Mouse (Mus musculus) left cerebral cortex, adult 2 months (tissue): ENCODE results near the gene Lypd5. TPM values are rescaled to one million over a fixed set of nuclear protein-coding genes. Genes with fewer than 3 reads are reported as not detected.

ENCODE experiments used
- DNase-seq, 2 experiments: peaks; one replicate each; pipeline ENCODE4 v3.0.0; 2021 to 2022; ENCODE audit warnings: low spot score in 2 of 2, mixed read lengths in 1 of 2; ENCODE audit errors: extremely low spot score in 1 of 2
- H3K27ac ChIP-seq: fragments of 200-600 bp; 2 replicates; pipeline ENCODE4 v1.8.1; 2022
- H3K4me3 ChIP-seq: fragments of 200-600 bp; 2 replicates; pipeline ENCODE4 v1.8.1; 2022
- CTCF ChIP-seq: fragments of 200-600 bp; IDR thresholded peaks from 2 replicates; pipeline ENCODE4 v1.8.1; 2022; ENCODE audit warnings: antibody characterized with exemption, mild to moderate bottlenecking, moderate library complexity
- intact Hi-C: fragments of 180-260 bp; cut with DNase I; formaldehyde crosslinking; loops from one replicate; pipeline ENCODE4 v1.15.1; 2025
- total RNA-seq, 2 experiments: library from RNA; stranded (reverse); gene quantifications; 2 replicates each; pipeline ENCODE4 v1.2.3; 2021

Gene Lypd5
- total RNA-seq, 2 experiments from 2014 or later, result not detected

DNA sequence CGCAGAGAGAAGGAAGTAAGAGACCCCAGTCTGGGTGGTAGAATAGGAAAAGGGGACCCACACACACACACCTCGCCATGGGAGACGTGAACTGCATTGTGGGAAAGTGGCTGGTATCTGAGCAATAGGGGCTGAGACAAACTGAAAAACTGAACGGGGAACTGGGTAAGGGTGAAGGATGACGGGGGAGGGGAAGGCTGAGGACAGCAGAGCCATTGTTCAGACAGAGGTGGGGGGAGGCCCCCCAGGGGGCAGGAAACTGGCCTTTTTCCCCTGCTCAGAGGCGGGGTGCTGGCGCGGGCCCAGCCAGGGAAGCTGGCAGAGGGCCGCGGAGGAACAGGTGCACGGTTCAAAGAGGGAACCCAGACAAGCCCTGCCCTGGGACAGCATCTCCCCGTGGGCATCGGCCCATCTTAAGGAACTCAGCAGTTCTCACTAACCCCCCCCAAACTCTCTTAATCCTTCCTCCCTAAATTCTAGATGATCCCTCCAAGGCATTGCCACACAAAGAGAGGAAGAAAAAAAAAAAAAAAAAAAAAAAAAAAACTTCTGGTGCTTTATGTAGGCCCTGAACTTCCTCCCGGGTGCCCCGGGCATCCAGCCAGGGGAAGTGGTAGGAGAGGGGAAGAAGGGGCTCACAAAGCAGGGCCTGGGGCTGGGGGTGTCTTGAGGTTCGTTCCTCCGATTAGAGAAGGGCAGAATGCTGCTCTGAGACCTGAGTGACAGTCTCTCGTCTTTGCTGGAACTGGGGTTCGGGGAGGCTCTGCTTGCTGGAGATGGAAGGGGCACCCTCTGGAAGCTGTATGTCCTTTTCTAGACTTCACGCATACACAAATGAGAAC is 24.8 kb downstream of the Lypd5 start:
- Histone ChIP-seq H3K27ac (no peak overlapping the region), H3K4me3 (no peak overlapping the region)
- no peak for TF ChIP-seq CTCF
- intact Hi-C loops, result no loop called here
- DNase-seq, result peak in 1 of 2 experiments; percentile 42

GRCm38 (mm10) chr7:24376456-24376855 is 27.5 kb downstream of the Lypd5 start:
- Histone ChIP-seq H3K27ac (no peak overlapping the region), H3K4me3 (no peak overlapping the region)
- no peak for TF ChIP-seq CTCF
- intact Hi-C loops, result no loop called here
- no peak for DNase-seq

GRCm38 (mm10) chr7:24377091-24377865 is 28.3 kb downstream of the Lypd5 start:
- no peak overlapping the region for H3K27ac ChIP-seq
- TF ChIP-seq CTCF, result peak; percentile 33
- intact Hi-C loops, result loop anchor here (1.0 kb wide), 1 partner anchor 12 kb away; no protein-coding TSS in a partner anchor
- 0 out of 2 replicates have a peak overlapping the region, but pooled peaks have one; percentile 7 for H3K4me3 ChIP-seq
- DNase-seq, result peak; percentile 33 to 41

DNA sequence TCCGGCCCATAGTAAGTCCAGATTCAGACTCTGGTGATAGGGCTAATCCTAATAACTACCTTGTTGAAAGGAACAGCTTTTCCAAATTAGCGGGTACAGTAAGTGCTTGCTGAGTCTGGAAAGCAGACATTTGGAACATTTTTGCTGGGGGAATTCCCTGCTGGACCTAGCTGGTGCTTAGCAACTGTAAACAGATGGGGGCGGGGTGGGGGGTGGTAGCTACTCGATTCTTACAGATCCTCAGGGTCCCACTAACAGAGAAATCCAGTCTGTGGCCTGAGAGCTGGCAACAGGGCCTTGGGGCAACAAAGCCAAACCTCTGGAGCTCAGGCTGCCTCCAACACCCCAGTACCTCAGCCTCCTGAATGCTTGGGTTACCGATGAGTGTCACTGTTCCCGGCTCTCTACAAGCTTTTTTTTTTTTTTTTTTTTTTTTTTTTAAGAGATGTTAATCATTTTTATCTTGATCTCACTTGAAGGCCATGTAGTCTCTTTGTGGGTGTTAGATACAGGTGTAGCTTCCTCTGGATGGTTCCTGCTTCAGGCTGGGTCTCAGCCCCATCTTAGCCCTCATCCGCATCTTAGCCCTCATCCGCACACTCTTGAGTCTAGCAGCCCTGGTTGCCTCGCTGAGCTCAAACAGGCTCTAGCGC is 29.2 kb downstream of the Lypd5 start:
- no peak overlapping the region for H3K4me3 ChIP-seq
- no peak overlapping the region for H3K27ac ChIP-seq
- no peak for DNase-seq
- intact Hi-C loops, result no loop called here
- no peak for TF ChIP-seq CTCF

GRCm38 (mm10) chr7:24379934-24380333 is 30.9 kb downstream of the Lypd5 start:
- Histone ChIP-seq H3K27ac (no peak overlapping the region), H3K4me3 (no peak overlapping the region)
- intact Hi-C loops, result no loop called here
- no peak for TF ChIP-seq CTCF
- no peak for DNase-seq

- no peak for TF ChIP-seq CTCF
- DNase-seq, result no peak
- H3K4me3 ChIP-seq, result no peak overlapping the region
- H3K27ac ChIP-seq, result no peak overlapping the region
- intact Hi-C loops, result no loop called here
Measured at GRCm38 (mm10) chr7:24380370-24380769, 31.4 kb downstream of the Lypd5 start.

- no peak overlapping the region for H3K4me3 ChIP-seq
- TF ChIP-seq CTCF, result no peak
- no peak overlapping the region for H3K27ac ChIP-seq
- intact Hi-C loops, result no loop called here
- no peak for DNase-seq
Measured at GRCm38 (mm10) chr7:24382730-24383372, 33.9 kb downstream of the Lypd5 start.

- intact Hi-C loops, result no loop called here
- no peak overlapping the region for H3K4me3 ChIP-seq
- TF ChIP-seq CTCF, result no peak
- no peak overlapping the region for H3K27ac ChIP-seq
- no peak for DNase-seq
Measured at GRCm38 (mm10) chr7:24384070-24384469, 35.1 kb downstream of the Lypd5 start.

DNA sequence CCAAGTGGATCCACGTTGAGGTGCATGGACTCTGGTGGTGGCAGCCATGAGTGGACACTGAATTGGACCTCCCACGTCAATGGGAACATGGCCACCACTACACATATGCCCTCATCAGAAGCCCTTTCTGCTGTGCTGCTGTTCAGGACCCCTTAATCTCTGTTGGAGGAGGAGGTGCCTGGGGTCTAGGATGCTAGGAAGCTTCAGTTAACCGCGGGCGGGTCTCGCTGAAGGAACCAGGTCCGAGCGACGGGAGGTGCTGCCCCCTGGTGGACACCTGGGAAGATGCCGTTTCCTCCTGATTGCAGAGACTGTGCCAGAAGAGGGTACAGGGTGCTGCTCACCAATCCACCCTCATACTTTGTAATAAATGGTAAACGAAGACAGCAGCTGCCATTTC is 35.8 kb downstream of the Lypd5 start:
- TF ChIP-seq CTCF, result peak; percentile 95
- intact Hi-C loops, result loop anchor here (1.0 kb wide), 2 partner anchors 21 to 49 kb away; no protein-coding TSS in a partner anchor
- H3K27ac ChIP-seq, result no peak overlapping the region
- peak; percentile 70 to 81 for DNase-seq
- no peak overlapping the region for H3K4me3 ChIP-seq

GRCm38 (mm10) chr7:24387059-24387556 is 38.1 kb downstream of the Lypd5 start:
- no peak for DNase-seq
- intact Hi-C loops, result no loop called here
- Histone ChIP-seq H3K27ac (no peak overlapping the region), H3K4me3 (no peak overlapping the region)
- no peak for TF ChIP-seq CTCF

DNA sequence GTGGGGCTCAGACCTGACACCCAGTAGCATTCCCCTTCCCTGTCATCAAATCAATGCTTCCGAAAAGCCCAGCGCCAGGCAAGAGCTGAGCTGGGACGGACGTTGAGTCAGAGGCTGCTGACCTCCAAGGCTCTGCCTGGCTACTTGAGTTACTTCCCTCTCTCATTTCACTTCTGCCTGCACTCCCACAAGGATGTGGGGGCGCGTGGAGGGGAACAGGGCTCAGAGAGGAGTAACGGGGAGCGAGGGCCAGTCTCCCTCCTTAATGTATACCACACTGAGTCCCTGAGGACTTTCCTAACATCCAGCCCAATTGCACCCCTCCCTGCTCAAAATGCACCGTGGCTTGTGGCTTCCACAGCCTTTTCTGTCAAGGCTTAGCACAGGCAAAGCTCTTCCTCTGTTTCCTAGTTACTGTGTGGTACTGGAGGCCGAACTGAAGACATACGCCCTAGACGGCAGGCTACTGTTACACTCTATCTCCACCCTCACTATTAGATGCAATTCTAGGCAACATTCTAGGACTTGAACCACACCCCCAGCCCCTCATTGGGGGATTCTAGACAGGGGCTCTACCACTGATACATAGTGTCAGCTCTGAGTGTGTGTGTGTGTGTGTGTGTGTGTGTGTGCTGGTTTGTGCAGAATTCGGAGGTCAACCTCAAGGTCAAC is 40.7 kb downstream of the Lypd5 start:
- no peak for TF ChIP-seq CTCF
- intact Hi-C loops, result no loop called here
- DNase-seq, result no peak
- no peak overlapping the region for H3K4me3 ChIP-seq
- no peak overlapping the region for H3K27ac ChIP-seq
